Mouse (Mus musculus): Measurements from ENCODE around the gene Zfp239.
"Not testable (repeated sequence)": the region's sequence is repeated elsewhere in the genome, so short reads cannot be mapped to it uniquely, and the experiment has no call there.

Zfp239 gene

GRCm38 (mm10) chr6:117861848-117862247 lies at the start of gene Zfp239:
Gene Zfp239 (plus strand): TSS chr6:117862100.
- DNase-seq (ENCODE audit: low spot score in 2 of 2), result no peak

- no peak for DNase-seq (ENCODE audit: low spot score in 2 of 2)
These were observed 47.2 kb upstream of the Zfp239 start for GRCm38 (mm10) chr6:117814681-117815080.

GRCm38 (mm10) chr6:117817108-117817541 lies 44.8 kb upstream of the Zfp239 start:
- no peak for DNase-seq (ENCODE audit: low spot score in 2 of 2)

DNA sequence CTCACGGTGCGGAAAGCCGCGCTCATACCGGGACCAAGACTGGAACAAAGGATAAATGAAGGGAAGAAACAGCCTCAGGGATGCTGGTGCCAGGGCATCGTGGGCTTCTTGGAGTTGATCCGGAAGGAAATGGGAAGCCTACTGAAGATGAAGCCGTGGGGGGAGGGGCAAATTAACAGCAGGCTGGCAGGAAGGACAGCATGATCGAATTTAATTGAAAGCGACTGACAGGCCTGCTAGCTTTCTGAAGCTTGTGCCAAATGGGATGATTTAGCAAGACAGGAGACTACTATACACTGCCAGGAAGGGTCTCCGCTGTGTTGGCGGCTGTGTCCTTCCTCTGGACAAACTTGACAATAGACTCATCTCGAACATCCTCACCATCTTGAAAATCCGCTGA lies 41.6 kb upstream of the Zfp239 start:
- no peak for DNase-seq (ENCODE audit: low spot score in 2 of 2)

DNA sequence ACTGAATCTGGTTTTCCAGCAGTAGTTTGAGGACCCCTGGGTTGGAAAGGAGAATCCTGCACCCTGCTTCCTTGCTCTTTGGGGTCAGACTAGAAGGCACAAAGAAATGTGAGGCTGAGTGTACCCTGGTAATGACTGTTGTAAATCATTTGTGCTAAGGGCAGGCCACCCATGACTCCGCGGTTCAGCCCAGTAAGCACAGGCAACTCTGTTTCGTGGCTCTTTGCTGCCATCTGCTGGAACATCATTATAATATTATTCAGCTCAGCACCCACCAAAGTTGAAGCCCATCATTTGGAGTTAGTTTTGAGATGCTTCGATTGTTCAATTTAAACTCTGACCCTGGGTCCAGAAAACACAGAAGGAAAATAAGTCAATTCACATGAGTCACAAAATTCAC lies 36.5 kb upstream of the Zfp239 start:
- peak in 1 of 2 experiments; percentile 45 for DNase-seq (ENCODE audit: low spot score in 2 of 2)

GRCm38 (mm10) chr6:117828273-117828672 lies 33.6 kb upstream of the Zfp239 start:
- peak in 1 of 2 experiments; percentile 17 for DNase-seq (ENCODE audit: low spot score in 2 of 2)

- peak; percentile 88 to 89 for DNase-seq (ENCODE audit: low spot score in 2 of 2)
These were observed 21.0 kb upstream of the Zfp239 start, which contains the start of gene Zfp637 for GRCm38 (mm10) chr6:117840686-117841510. Gene Zfp637 (plus strand): TSS chr6:117841180.

DNA sequence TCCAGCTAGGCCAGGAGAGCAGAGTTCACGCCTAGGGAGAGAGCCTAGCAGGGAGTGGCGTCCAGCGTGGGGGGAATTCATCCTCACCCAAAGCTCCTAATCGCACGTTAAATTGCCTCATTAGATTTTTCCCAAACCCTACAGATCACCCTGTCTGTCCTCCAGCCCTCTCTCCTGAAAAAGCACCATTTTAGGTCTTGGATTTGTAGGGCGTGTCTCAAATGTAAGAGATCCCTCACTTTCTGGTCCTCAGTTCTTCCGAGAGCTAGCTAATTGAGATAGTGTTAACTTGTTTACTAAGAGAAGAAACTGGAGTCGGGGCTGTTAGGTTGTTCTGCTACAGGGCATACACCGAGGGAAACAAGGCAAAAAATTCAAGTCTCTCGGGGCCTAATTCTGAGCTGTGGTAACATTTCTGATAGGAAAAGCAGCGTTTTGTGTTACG lies 20.4 kb upstream of the Zfp239 start:
- no peak for DNase-seq (ENCODE audit: low spot score in 2 of 2)

- no peak for DNase-seq (ENCODE audit: low spot score in 2 of 2)
These were observed 17.3 kb upstream of the Zfp239 start for GRCm38 (mm10) chr6:117844597-117844996.

DNA sequence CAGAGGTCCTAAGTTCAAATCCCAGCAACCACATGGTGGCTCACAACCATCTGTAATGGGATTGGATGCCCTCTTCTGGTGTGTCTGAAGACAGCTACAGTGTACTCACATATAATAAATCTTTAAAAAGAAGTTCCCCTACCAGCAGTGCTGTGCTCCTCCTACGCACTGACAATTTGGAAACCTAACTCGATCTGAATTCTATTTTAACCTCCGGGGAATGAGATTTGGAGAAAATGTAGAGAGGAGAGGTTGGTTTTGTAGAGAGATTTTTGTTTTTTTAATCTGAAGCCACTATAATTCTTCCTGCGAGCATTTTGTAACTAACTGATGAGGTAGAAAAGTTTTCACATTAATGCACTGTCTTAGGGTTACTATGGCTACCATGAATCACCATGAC lies 15.2 kb upstream of the Zfp239 start:
- not testable (repeated sequence) for DNase-seq (ENCODE audit: low spot score in 2 of 2)

GRCm38 (mm10) chr6:117847772-117848171 lies 14.1 kb upstream of the Zfp239 start:
- DNase-seq (ENCODE audit: low spot score in 2 of 2), result no peak

GRCm38 (mm10) chr6:117848577-117848976 lies 13.3 kb upstream of the Zfp239 start:
- DNase-seq (ENCODE audit: low spot score in 2 of 2), result no peak

- no peak for DNase-seq (ENCODE audit: low spot score in 2 of 2)
These were observed 10.2 kb upstream of the Zfp239 start for GRCm38 (mm10) chr6:117851747-117852146.

- DNase-seq (ENCODE audit: low spot score in 2 of 2), result no peak
These were observed 3.9 kb upstream of the Zfp239 start for GRCm38 (mm10) chr6:117857990-117858389.

DNA sequence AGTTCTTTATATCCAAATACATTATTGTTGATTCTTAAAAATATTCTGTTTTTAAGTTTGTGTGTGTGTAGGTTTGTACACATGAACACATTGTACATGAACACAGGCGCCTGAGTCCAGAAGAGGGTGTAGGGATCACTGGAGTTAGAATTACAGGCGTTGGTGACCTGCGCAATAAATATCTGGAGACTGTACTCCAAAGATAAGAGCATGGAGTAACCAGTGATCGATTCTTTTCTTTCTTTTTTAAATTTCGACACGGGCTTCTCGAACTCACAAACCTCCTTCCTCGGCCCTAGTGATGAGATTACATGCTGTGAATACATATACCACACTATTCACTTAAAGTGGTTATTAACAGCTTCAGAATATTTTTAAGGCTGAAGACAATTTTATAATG lies 565 bp downstream of the Zfp239 start:
- no peak for DNase-seq (ENCODE audit: low spot score in 2 of 2)

DNA sequence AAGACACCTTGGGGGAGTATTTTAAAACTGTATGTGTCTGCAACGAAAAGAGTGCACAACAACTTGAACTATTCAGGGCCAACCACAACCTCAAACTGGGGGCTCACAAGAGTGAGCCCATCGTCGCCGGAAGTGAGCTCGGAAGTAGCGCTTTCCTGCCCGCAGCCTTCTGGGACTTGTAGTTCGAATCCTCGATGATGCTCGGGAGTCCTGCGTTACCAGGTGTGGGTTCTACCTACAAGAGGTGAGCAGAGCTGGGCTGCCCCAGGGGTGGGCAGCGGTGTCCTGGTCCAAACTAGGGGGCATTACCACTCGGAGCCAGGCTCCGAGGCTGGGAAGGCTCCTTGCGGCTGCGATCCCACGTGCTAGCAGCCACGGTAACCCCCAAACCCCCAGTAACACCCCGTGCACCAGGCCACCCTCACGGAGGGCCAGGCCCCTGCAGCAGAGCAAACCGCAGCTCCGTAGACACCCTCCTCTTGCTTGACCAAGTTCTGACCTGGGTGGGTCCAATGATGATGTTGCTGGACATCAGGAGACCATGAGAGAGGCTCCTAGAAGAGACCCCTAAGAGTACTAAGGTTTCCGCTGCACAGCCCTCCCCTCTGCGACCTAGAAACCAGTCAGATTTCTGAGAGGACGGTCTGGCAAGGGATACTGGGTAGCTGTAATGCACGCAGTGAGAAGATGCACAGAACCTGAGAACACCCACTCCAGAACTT lies 1.2 kb downstream of the Zfp239 start:
- DNase-seq (ENCODE audit: low spot score in 2 of 2), result peak; percentile 57 to 70

DNA sequence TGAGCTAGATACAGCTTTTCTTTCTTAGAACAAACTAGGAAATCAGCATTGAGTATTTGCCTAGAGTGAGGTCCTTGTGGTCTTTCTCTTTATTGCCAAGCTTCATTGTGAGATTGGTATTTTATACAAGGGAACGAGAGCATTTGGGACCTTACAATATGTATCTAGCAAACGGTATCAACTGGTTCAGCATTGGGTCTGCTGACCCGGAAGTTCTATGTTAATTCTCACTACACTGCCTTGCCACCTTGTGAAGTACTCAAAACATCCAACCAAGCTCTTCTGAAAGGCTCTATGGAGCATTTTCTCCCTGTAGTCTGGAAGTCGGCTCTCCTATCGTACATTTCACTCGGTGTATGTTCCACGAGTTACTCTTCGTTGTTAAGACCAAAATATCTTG lies 1.9 kb downstream of the Zfp239 start:
- DNase-seq (ENCODE audit: low spot score in 2 of 2), result no peak

GRCm38 (mm10) chr6:117868187-117868586 lies 6.3 kb downstream of the Zfp239 start:
- DNase-seq (ENCODE audit: low spot score in 2 of 2), result no peak

- no peak for DNase-seq (ENCODE audit: low spot score in 2 of 2)
These were observed 9.1 kb downstream of the Zfp239 start for GRCm38 (mm10) chr6:117871034-117871433.

GRCm38 (mm10) chr6:117873450-117873849 lies 11.6 kb downstream of the Zfp239 start:
- not testable (repeated sequence) for DNase-seq (ENCODE audit: low spot score in 2 of 2)

GRCm38 (mm10) chr6:117874621-117875281 lies 12.9 kb downstream of the Zfp239 start:
- peak; percentile 63 to 69 for DNase-seq (ENCODE audit: low spot score in 2 of 2)

All from spleen, postnatal 36 days (tissue).